Mouse (Mus musculus): ENCODE measurements around the gene Gm13276. TPM values are rescaled to one million over a fixed set of nuclear protein-coding genes. Genes with fewer than 3 reads are reported as not detected.

The Gm13276 gene
- polyA plus RNA-seq, 1 experiment from 2014 or later = not detected

Other genes with a start within 250 kb of the Gm13276 start
- not detected in 2 replicates for gene Ifna15, start 227.5 kb upstream of the Gm13276 start, polyA plus RNA-seq (2014; fragmentation: Nextera tagmentation; extraction: Ambion mirVana)
- gene Ifna14, start 213.9 kb upstream of the Gm13276 start, polyA plus RNA-seq (2014; fragmentation: Nextera tagmentation; extraction: Ambion mirVana) = not detected in 2 replicates
- not detected in 2 replicates for gene Ifna9, start 193.3 kb upstream of the Gm13276 start, polyA plus RNA-seq (2014; fragmentation: Nextera tagmentation; extraction: Ambion mirVana)
- not detected in 2 replicates for gene Ifna12, start 182.3 kb upstream of the Gm13276 start, polyA plus RNA-seq (2014; fragmentation: Nextera tagmentation; extraction: Ambion mirVana)
- not detected in 2 replicates for gene C87499, start 151.3 kb upstream of the Gm13276 start, polyA plus RNA-seq (2014; fragmentation: Nextera tagmentation; extraction: Ambion mirVana)
- gene Ifna13, start 141.2 kb upstream of the Gm13276 start, polyA plus RNA-seq (2014; fragmentation: Nextera tagmentation; extraction: Ambion mirVana) = not detected in 2 replicates
- not detected in 2 replicates for gene Ifna16, start 108.8 kb upstream of the Gm13276 start, polyA plus RNA-seq (2014; fragmentation: Nextera tagmentation; extraction: Ambion mirVana)
- gene Ifna2, start 101.8 kb upstream of the Gm13276 start, polyA plus RNA-seq (2014; fragmentation: Nextera tagmentation; extraction: Ambion mirVana) = not detected in 2 replicates
- gene Ifnab, start 94.3 kb upstream of the Gm13276 start, polyA plus RNA-seq (2014; fragmentation: Nextera tagmentation; extraction: Ambion mirVana) = not detected in 2 replicates
- 0.31 and 0.81 TPM in 2 replicates for gene Gm26566, start 63.9 kb upstream of the Gm13276 start, polyA plus RNA-seq (2014; fragmentation: Nextera tagmentation; extraction: Ambion mirVana)
- gene Klhl9, start 63.2 kb upstream of the Gm13276 start, polyA plus RNA-seq (2014; fragmentation: Nextera tagmentation; extraction: Ambion mirVana) = 86.2 and 120 TPM in 2 replicates
- not detected in 2 replicates for gene Gm13271, start 30.8 kb upstream of the Gm13276 start, polyA plus RNA-seq (2014; fragmentation: Nextera tagmentation; extraction: Ambion mirVana)
- 0.30 and 0.47 TPM in 2 replicates for gene Gm13283, start 25.6 kb upstream of the Gm13276 start, polyA plus RNA-seq (2014; fragmentation: Nextera tagmentation; extraction: Ambion mirVana)
- gene Gm13290, start 11.9 kb upstream of the Gm13276 start, polyA plus RNA-seq (2014; fragmentation: Nextera tagmentation; extraction: Ambion mirVana) = 0.51 and 0.92 TPM in 2 replicates
- not detected in 2 replicates for gene Gm13289, start 8.8 kb upstream of the Gm13276 start, polyA plus RNA-seq (2014; fragmentation: Nextera tagmentation; extraction: Ambion mirVana)
- gene Gm13272, start 5.9 kb upstream of the Gm13276 start, polyA plus RNA-seq (2014; fragmentation: Nextera tagmentation; extraction: Ambion mirVana) = not detected in 2 replicates
- gene Ifnz, start 3.6 kb upstream of the Gm13276 start, polyA plus RNA-seq (2014; fragmentation: Nextera tagmentation; extraction: Ambion mirVana) = 0.19 TPM in 1 of 2 replicates, not detected in the other
- gene Gm13277, start 2.9 kb downstream of the Gm13276 start, polyA plus RNA-seq (2014; fragmentation: Nextera tagmentation; extraction: Ambion mirVana) = not detected in 2 replicates
- gene Gm13278, start 5.8 kb downstream of the Gm13276 start, polyA plus RNA-seq (2014; fragmentation: Nextera tagmentation; extraction: Ambion mirVana) = not detected in 2 replicates
- not detected in 2 replicates for gene Gm13275, start 8.8 kb downstream of the Gm13276 start, polyA plus RNA-seq (2014; fragmentation: Nextera tagmentation; extraction: Ambion mirVana)
- not detected in 2 replicates for gene Gm13279, start 11.7 kb downstream of the Gm13276 start, polyA plus RNA-seq (2014; fragmentation: Nextera tagmentation; extraction: Ambion mirVana)
- 0.19 and 0.69 TPM in 2 replicates for gene Gm13285, start 14.0 kb downstream of the Gm13276 start, polyA plus RNA-seq (2014; fragmentation: Nextera tagmentation; extraction: Ambion mirVana)
- not detected in 2 replicates for gene Gm13287, start 17.5 kb downstream of the Gm13276 start, polyA plus RNA-seq (2014; fragmentation: Nextera tagmentation; extraction: Ambion mirVana)
- not detected in 2 replicates for gene Gm13288, start 19.8 kb downstream of the Gm13276 start, polyA plus RNA-seq (2014; fragmentation: Nextera tagmentation; extraction: Ambion mirVana)
- gene Ifna7, start 30.5 kb downstream of the Gm13276 start, polyA plus RNA-seq (2014; fragmentation: Nextera tagmentation; extraction: Ambion mirVana) = not detected in 2 replicates
- not detected in 2 replicates for gene Ifna11, start 34.2 kb downstream of the Gm13276 start, polyA plus RNA-seq (2014; fragmentation: Nextera tagmentation; extraction: Ambion mirVana)
- gene Ifna6, start 41.7 kb downstream of the Gm13276 start, polyA plus RNA-seq (2014; fragmentation: Nextera tagmentation; extraction: Ambion mirVana) = not detected in 2 replicates
- gene Ifna5, start 49.8 kb downstream of the Gm13276 start, polyA plus RNA-seq (2014; fragmentation: Nextera tagmentation; extraction: Ambion mirVana) = not detected in 2 replicates
- gene Ifna4, start 56.2 kb downstream of the Gm13276 start, polyA plus RNA-seq (2014; fragmentation: Nextera tagmentation; extraction: Ambion mirVana) = not detected in 2 replicates
- gene Ifna1, start 64.4 kb downstream of the Gm13276 start, polyA plus RNA-seq (2014; fragmentation: Nextera tagmentation; extraction: Ambion mirVana) = not detected in 2 replicates
- gene Ifne, start 94.5 kb downstream of the Gm13276 start, polyA plus RNA-seq (2014; fragmentation: Nextera tagmentation; extraction: Ambion mirVana) = not detected in 2 replicates